8 mouse cellular contexts compared by ENCODE assay signal in genomic region chr9:96350010-96350409, GRCm38 (mm10). TPM values are rescaled to one million over a fixed set of nuclear protein-coding genes. Genes with fewer than 3 reads are reported as not detected.
DNase-seq lines count a peak whose midpoint lies in the region; ATAC-seq and TF ChIP-seq lines count a peak whose summit lies in the region.

No protein-coding gene starts in this region.

- no peak overlapping the region for H3K4me3 ChIP-seq in neural tube, embryonic 13.5 days
- H3K4me3 ChIP-seq in neural tube, embryonic 15.5 days (replicated peaks) = no peak overlapping the region
- no peak overlapping the region for H3K4me3 ChIP-seq in left cerebral cortex, adult 2 months
- no peak overlapping the region for H3K4me3 ChIP-seq in midbrain, postnatal 0 days (ENCODE audit: low read depth, low read length)

- peak; percentile 58 for DNase-seq in c-Kit-positive CD71-positive TER-119-negative erythroid progenitor cells, embryonic 14.5 days (ENCODE audit: low read depth)
- peak; percentile 28 for DNase-seq in fibroblast of lung, adult 2 months (ENCODE audit: low read depth)
- peak; percentile 74 for DNase-seq in heart, postnatal 4 days
- DNase-seq in left cerebral cortex, adult 2 months (ENCODE audit: extremely low spot score in 1 of 2, low spot score in 2 of 2) = peak; percentile 46 to 48
- peak; percentile 79 for DNase-seq in midbrain, postnatal 0 days (ENCODE audit: low spot score)
- peak; percentile 61 for DNase-seq in testis, postnatal 10 days (ENCODE audit: low spot score)

- H3K27me3 ChIP-seq in neural tube, embryonic 13.5 days = no peaks in the 10 kb centered on the region
- no peaks in the 10 kb centered on the region for H3K27me3 ChIP-seq in neural tube, embryonic 15.5 days (replicated peaks)
- no peaks in the 10 kb centered on the region for H3K27me3 ChIP-seq in midbrain, postnatal 0 days (ENCODE audit: insufficient read depth, low read length)

- H3K9ac ChIP-seq in neural tube, embryonic 13.5 days = no peak overlapping the region
- no peak overlapping the region for H3K9ac ChIP-seq in neural tube, embryonic 15.5 days (replicated peaks)
- no peak overlapping the region for H3K9ac ChIP-seq in midbrain, postnatal 0 days (replicated peaks; ENCODE audit: low read length, poor library complexity, severe bottlenecking)

- WGBS in neural tube, embryonic 13.5 days = 42% methylated on average over 4 of the region's 4 CpGs
- WGBS in neural tube, embryonic 15.5 days = 38% methylated on average over 4 of the region's 4 CpGs
- WGBS in midbrain, postnatal 0 days = 28% methylated on average over 4 of the region's 4 CpGs

- H3K36me3 ChIP-seq in neural tube, embryonic 13.5 days = peaks cover under 1% of the 10 kb centered on the region; the same call in 1 of the 2 replicates
- H3K36me3 ChIP-seq in neural tube, embryonic 15.5 days = no peaks in the 10 kb centered on the region
- H3K36me3 ChIP-seq in midbrain, postnatal 0 days (ENCODE audit: insufficient read depth, low read length) = no peaks in the 10 kb centered on the region

- ATAC-seq in neural tube, embryonic 13.5 days (ENCODE audit: low read depth) = peak; percentile 69; the same call in 1 of the 2 replicates
- no peak for ATAC-seq in neural tube, embryonic 15.5 days (ENCODE audit: low FRiP score)
- no peak; the same call in 1 of the 2 replicates for ATAC-seq in midbrain, postnatal 0 days (ENCODE audit: low FRiP score)

- H3K9me3 ChIP-seq in neural tube, embryonic 13.5 days = no peaks in the 10 kb centered on the region
- H3K9me3 ChIP-seq in neural tube, embryonic 15.5 days (replicated peaks) = no peaks in the 10 kb centered on the region
- no peaks in the 10 kb centered on the region for H3K9me3 ChIP-seq in midbrain, postnatal 0 days (ENCODE audit: low read length)

- H3K4me2 ChIP-seq in neural tube, embryonic 13.5 days = no peak overlapping the region
- no peak overlapping the region for H3K4me2 ChIP-seq in neural tube, embryonic 15.5 days
- H3K4me2 ChIP-seq in midbrain, postnatal 0 days (ENCODE audit: low read depth, low read length, poor library complexity, severe bottlenecking) = no peak overlapping the region

- 0 out of 2 replicates have a peak, but pooled peaks cover 6% of the 10 kb centered on the region for H3K4me1 ChIP-seq in neural tube, embryonic 13.5 days (replicated peaks)
- no peaks in the 10 kb centered on the region for H3K4me1 ChIP-seq in neural tube, embryonic 15.5 days
- 0 out of 2 replicates have a peak, but pooled peaks cover 2% of the 10 kb centered on the region for H3K4me1 ChIP-seq in midbrain, postnatal 0 days (ENCODE audit: insufficient read depth, low read length)

- H3K27ac ChIP-seq in neural tube, embryonic 13.5 days (replicated peaks) = peak overlapping the region; percentile 20; the same call in 1 of the 2 replicates
- H3K27ac ChIP-seq in neural tube, embryonic 15.5 days (replicated peaks) = no peak overlapping the region
- H3K27ac ChIP-seq in left cerebral cortex, adult 2 months = no peak overlapping the region
- H3K27ac ChIP-seq in midbrain, postnatal 0 days (ENCODE audit: low read depth, low read length) = no peak overlapping the region

- intact Hi-C loops in left cerebral cortex, adult 2 months (cut with DNase I) = loop anchor here (1.0 to 5.0 kb wide), 2 partner anchors 142 to 197 kb away; no protein-coding TSS in a partner anchor

- peak; percentile 79 for TF ChIP-seq CTCF in left cerebral cortex, adult 2 months (IDR thresholded peaks at IDR 0.05)
- peak; percentile 81 for TF ChIP-seq CTCF in midbrain, postnatal 0 days (IDR thresholded peaks at IDR 0.05)

RNA-seq across cellular contexts. Expression of gene Atp1b3, which starts 14.2 kb away (rescaled TPM):
- 180 and 182 TPM in 2 replicates for polyA plus RNA-seq in neural tube, embryonic 13.5 days (2015; fragmentation: Nextera tagmentation; extraction: Ambion mirVana)
- 177 and 189 TPM in 2 replicates for polyA plus RNA-seq in neural tube, embryonic 15.5 days (2015; fragmentation: Nextera tagmentation; extraction: Ambion mirVana)
- total RNA-seq in heart, postnatal 4 days (2021) = 10 to 100 TPM; 77.6 to 81.1 TPM
- total RNA-seq in left cerebral cortex, adult 2 months (2021) = 10 to 100 TPM; 81.7 to 89.0 TPM
- total RNA-seq in midbrain, postnatal 0 days (2014; rRNA removed) = 69.1 and 84.3 TPM in 2 replicates
- polyA plus RNA-seq in midbrain, postnatal 0 days (2015; fragmentation: Nextera tagmentation; extraction: Ambion mirVana) = 188 and 190 TPM in 2 replicates

Comparison
In these comparisons a context has a peak if more than half of its experiments do, and no peak if none do; other contexts are left out.
1. DNase-seq: peak in every context shown above with its lines; median percentile 79 in midbrain, postnatal 0 days; 74 in heart, postnatal 4 days; 61 in testis, postnatal 10 days; 58 in c-Kit-positive CD71-positive TER-119-negative erythroid progenitor cells, embryonic 14.5 days; 47 in left cerebral cortex, adult 2 months; 28 in fibroblast of lung, adult 2 months.